Comparison of ENCODE assay signal across 19 mouse cellular contexts in genomic region chr3:55476694-55477093, GRCm38 (mm10). TPM values are rescaled to one million over a fixed set of nuclear protein-coding genes. Genes with fewer than 3 reads are reported as not detected.
DNase-seq lines count a peak whose midpoint lies in the region; TF ChIP-seq lines count a peak whose summit lies in the region.
"Had no signal": no experiment of that assay in that cellular context is flagged by ENCODE, and none has a peak within 500 bp of the region (broad histone marks: within the 10 kb centered on the region; RNA-seq: fewer than 3 reads in every experiment).

No protein-coding gene starts in this region.

- peak; percentile 51 to 56 for DNase-seq in cerebellum, adult 18-20 months
- DNase-seq in cerebellum, postnatal 10 days = no peak
- peak; percentile 82 to 88 for DNase-seq in frontal cortex, postnatal 36 days (ENCODE audit: low spot score in 2 of 2)
- peak; percentile 72 to 85 for DNase-seq in left cerebral cortex, adult 2 months (ENCODE audit: extremely low spot score in 1 of 2, low spot score in 2 of 2)
- DNase-seq in right cerebral cortex, postnatal 25 days = peak; percentile 82
- DNase-seq in lung, adult 18-20 months = no peak
- DNase-seq in lung, postnatal 14 days = no peak
- DNase-seq in urinary bladder, postnatal 14 days (ENCODE audit: low spot score) = no peak
- DNase-seq: adrenal gland, postnatal 14 days; heart, adult 11 months; heart, postnatal 14 days; kidney, adult 9 months; lung, postnatal 10 days; thymus, adult 18-20 months had no signal

- no peak overlapping the region for H3K4me3 ChIP-seq in left cerebral cortex, adult 2 months
- H3K4me3 ChIP-seq: forebrain, embryonic 12.5 days; limb, embryonic 15.5 days; midbrain, embryonic 10.5 days; myocyte had no signal

- H3K27ac ChIP-seq in left cerebral cortex, adult 2 months = peak overlapping the region; percentile 2; the same call in 1 of the 2 replicates
- H3K27ac ChIP-seq: forebrain, embryonic 12.5 days; hindbrain, postnatal 0 days; limb, embryonic 15.5 days; midbrain, embryonic 10.5 days had no signal

- TF ChIP-seq CTCF in left cerebral cortex, adult 2 months (IDR thresholded peaks at IDR 0.05) = no peak

- intact Hi-C loops in left cerebral cortex, adult 2 months (cut with DNase I) = loop anchor here (2.0 to 5.0 kb wide), 2 partner anchors 34 to 104 kb away; no protein-coding TSS in a partner anchor

RNA-seq across cellular contexts. Expression of gene Gm21954, which starts 4.7 kb away (rescaled TPM):
- not detected for total RNA-seq in left cerebral cortex, adult 2 months (2021)
- total RNA-seq: adrenal gland, postnatal 14 days; heart, postnatal 14 days; hindbrain, postnatal 0 days had no signal

Comparison
In these comparisons a context has a peak if more than half of its experiments do, and no peak if none do; other contexts are left out.
1. DNase-seq: peak in cerebellum, adult 18-20 months (2 of 2), frontal cortex, postnatal 36 days (2 of 2), left cerebral cortex, adult 2 months (2 of 2) and right cerebral cortex, postnatal 25 days (single experiment); none in cerebellum, postnatal 10 days (0 of 2), lung, adult 18-20 months (0 of 2), lung, postnatal 14 days (single experiment) and urinary bladder, postnatal 14 days (single experiment).